Mouse (Mus musculus) cerebellum, adult 2 months (tissue): Measurements from ENCODE around the gene Adamts15.

Source experiments
- CTCF ChIP-seq: fragments of 200-500 bp; IDR thresholded peaks from 2 replicates; pipeline ENCODE4 v1.5.1; 2011; ENCODE audit warnings: low read depth, mild to moderate bottlenecking, control low read depth, low read length, moderate library complexity, borderline replicate concordance; ENCODE audit not compliant: insufficient read depth
- POLR2A ChIP-seq: fragments of 200-500 bp; IDR thresholded peaks from 2 replicates; pipeline ENCODE4 v1.6.1; 2011; ENCODE audit warnings: low read length, control low read depth, borderline replicate concordance; ENCODE audit not compliant: insufficient read depth

GRCm38 (mm10) chr9:30949971-30950370 is 27.7 kb upstream of the Adamts15 start:
- TF ChIP-seq POLR2A (no peak), CTCF (no peak)
